Comparison of ENCODE assay signal across 26 mouse cellular contexts in the genomic region with DNA sequence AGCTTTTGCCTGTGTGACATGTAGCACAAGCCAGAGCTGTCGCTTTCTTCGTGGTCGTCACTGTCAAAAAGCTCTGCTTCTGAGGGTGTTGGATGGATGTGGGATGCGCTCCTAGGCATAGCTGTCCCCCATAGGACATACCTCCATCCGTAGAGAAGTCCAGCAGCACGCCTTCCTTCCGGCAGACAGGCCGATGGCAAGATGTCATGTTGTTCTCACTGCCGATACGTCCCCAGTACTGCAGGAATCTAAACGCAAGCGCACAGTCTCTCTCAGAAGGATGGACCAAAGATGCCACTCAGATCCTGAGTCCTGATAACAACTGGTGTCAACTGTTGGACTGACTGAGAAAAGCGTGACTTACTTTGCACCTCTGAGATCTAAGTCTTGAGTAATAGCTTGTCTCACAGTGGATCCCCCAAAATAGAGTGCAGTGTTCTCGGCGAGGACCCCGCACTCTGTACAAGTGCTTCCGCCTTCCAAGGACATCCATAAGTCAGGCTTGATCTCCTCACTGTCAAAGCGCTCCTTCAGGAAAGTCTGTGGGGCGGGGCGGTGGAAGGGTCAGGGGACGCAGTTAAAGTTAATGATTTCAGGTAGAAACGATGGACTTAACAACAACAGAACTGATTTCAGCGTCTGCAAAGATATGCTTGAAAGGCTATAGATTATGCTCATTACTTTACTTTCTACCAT. TPM values are rescaled to one million over a fixed set of nuclear protein-coding genes. Genes with fewer than 3 reads are reported as not detected.
DNase-seq lines count a peak whose midpoint lies in the region; ATAC-seq and TF ChIP-seq lines count a peak whose summit lies in the region.
"Had no signal": no experiment of that assay in that cellular context is flagged by ENCODE, and none has a peak within 500 bp of the region (broad histone marks: within the 10 kb centered on the region; RNA-seq: fewer than 3 reads in every experiment).

No protein-coding gene starts in this region.

- TF ChIP-seq EP300 in liver, postnatal 0 days (IDR thresholded peaks at IDR 0.05; ENCODE audit: low read depth): no peak

- H3K27me3 ChIP-seq in intestine, embryonic 15.5 days (replicated peaks): no peaks in the 10 kb centered on the region
- H3K27me3 ChIP-seq in intestine, postnatal 0 days (replicated peaks; ENCODE audit: control insufficient read depth, insufficient read depth, low read length): no peaks in the 10 kb centered on the region
- no peaks in the 10 kb centered on the region for H3K27me3 ChIP-seq in limb, embryonic 11.5 days (ENCODE audit: control insufficient read depth, insufficient read depth, low read length)
- H3K27me3 ChIP-seq in limb, embryonic 10.5 days (ENCODE audit: low read depth, poor library complexity, severe bottlenecking): no peaks in the 10 kb centered on the region
- no peaks in the 10 kb centered on the region for H3K27me3 ChIP-seq in intestine, embryonic 16.5 days (replicated peaks; ENCODE audit: control insufficient read depth, insufficient read depth, low read length)
- no peaks in the 10 kb centered on the region for H3K27me3 ChIP-seq in liver, postnatal 0 days (ENCODE audit: insufficient read depth, low read length)
- H3K27me3 ChIP-seq: CH12.LX; embryonic facial prominence, embryonic 12.5 days; forebrain, embryonic 13.5 days had no signal

- no peak for TF ChIP-seq CTCF in intestine, postnatal 0 days (IDR thresholded peaks at IDR 0.05; ENCODE audit: low read depth)
- no peak for TF ChIP-seq CTCF in liver, postnatal 0 days (IDR thresholded peaks at IDR 0.05; ENCODE audit: low read depth)

- H3K4me3 ChIP-seq in intestine, embryonic 15.5 days (replicated peaks): no peak overlapping the region
- H3K4me3 ChIP-seq in intestine, postnatal 0 days (ENCODE audit: low read depth, low read length): no peak overlapping the region
- H3K4me3 ChIP-seq in limb, embryonic 11.5 days (ENCODE audit: low read depth, low read length): no peak overlapping the region
- no peak overlapping the region for H3K4me3 ChIP-seq in limb, embryonic 10.5 days
- no peak overlapping the region for H3K4me3 ChIP-seq in intestine, embryonic 16.5 days (ENCODE audit: low read length)
- H3K4me3 ChIP-seq in liver, postnatal 0 days (ENCODE audit: low read depth, low read length): no peak overlapping the region
- H3K4me3 ChIP-seq: embryonic facial prominence, embryonic 10.5 days; embryonic facial prominence, embryonic 12.5 days; forebrain, embryonic 13.5 days had no signal

- ATAC-seq in frontal cortex, adult (ENCODE audit: low TSS enrichment): peak; percentile 70; the same call in 1 of the 2 replicates
- peak; percentile 61 for ATAC-seq in intestine, embryonic 15.5 days
- ATAC-seq in intestine, postnatal 0 days: no peak
- no peak for ATAC-seq in limb, embryonic 11.5 days (ENCODE audit: insufficient number of reproducible peaks, low FRiP score, low TSS enrichment, low read depth)
- ATAC-seq in intestine, embryonic 16.5 days: peak; percentile 64
- no peak for ATAC-seq in liver, postnatal 0 days
- ATAC-seq: activated CD4-positive, CD25-positive, alpha-beta regulatory T cell, adult 4 months; CD4-positive, CD25-positive, alpha-beta regulatory T cell, adult 4 months; forebrain, embryonic 13.5 days; Patski had no signal

- WGBS in intestine, embryonic 15.5 days: 76% methylated on average over 23 of the region's 23 CpGs
- WGBS in intestine, postnatal 0 days: 62% methylated on average over 23 of the region's 23 CpGs
- whole genome bisulfite sequencing in limb, embryonic 11.5 days: 81% methylated on average over 23 of the region's 23 CpGs
- 84% methylated on average over 23 of the region's 23 CpGs for WGBS in limb, embryonic 10.5 days
- 70% methylated on average over 23 of the region's 23 CpGs for WGBS in intestine, embryonic 16.5 days
- WGBS in liver, postnatal 0 days (ENCODE audit: insufficient replicate concordance): 85% methylated on average over 23 of the region's 23 CpGs

- no peak overlapping the region for H3K4me2 ChIP-seq in intestine, embryonic 15.5 days (replicated peaks)
- no peak overlapping the region for H3K4me2 ChIP-seq in intestine, postnatal 0 days (replicated peaks; ENCODE audit: low read depth)
- H3K4me2 ChIP-seq in limb, embryonic 11.5 days (ENCODE audit: low read depth, severe bottlenecking): no peak overlapping the region
- H3K4me2 ChIP-seq in intestine, embryonic 16.5 days (ENCODE audit: low read depth, low read length): no peak overlapping the region
- no peak overlapping the region for H3K4me2 ChIP-seq in liver, postnatal 0 days (ENCODE audit: low read depth, low read length)
- H3K4me2 ChIP-seq: embryonic facial prominence, embryonic 12.5 days; forebrain, embryonic 13.5 days had no signal

- no peaks in the 10 kb centered on the region for H3K4me1 ChIP-seq in intestine, embryonic 15.5 days (replicated peaks)
- no peaks in the 10 kb centered on the region for H3K4me1 ChIP-seq in intestine, postnatal 0 days (replicated peaks; ENCODE audit: control insufficient read depth, insufficient read depth, low read length)
- H3K4me1 ChIP-seq in limb, embryonic 11.5 days (ENCODE audit: control insufficient read depth, insufficient read depth, low read length): no peaks in the 10 kb centered on the region
- H3K4me1 ChIP-seq in limb, embryonic 10.5 days: peaks cover 8% of the 10 kb centered on the region; the same call in 1 of the 2 replicates
- no peaks in the 10 kb centered on the region for H3K4me1 ChIP-seq in intestine, embryonic 16.5 days (ENCODE audit: control insufficient read depth, insufficient read depth, low read length)
- no peaks in the 10 kb centered on the region for H3K4me1 ChIP-seq in liver, postnatal 0 days (ENCODE audit: insufficient read depth)
- H3K4me1 ChIP-seq: embryonic facial prominence, embryonic 10.5 days; embryonic facial prominence, embryonic 12.5 days; forebrain, embryonic 13.5 days had no signal

- H3K36me3 ChIP-seq in intestine, embryonic 15.5 days: no peaks in the 10 kb centered on the region
- no peaks in the 10 kb centered on the region for H3K36me3 ChIP-seq in intestine, postnatal 0 days (ENCODE audit: control insufficient read depth, insufficient read depth)
- H3K36me3 ChIP-seq in limb, embryonic 11.5 days (ENCODE audit: control insufficient read depth, insufficient read depth, low read length): no peaks in the 10 kb centered on the region
- H3K36me3 ChIP-seq in limb, embryonic 10.5 days: no peaks in the 10 kb centered on the region
- no peaks in the 10 kb centered on the region for H3K36me3 ChIP-seq in intestine, embryonic 16.5 days (ENCODE audit: control insufficient read depth, insufficient read depth, low read length)
- no peaks in the 10 kb centered on the region for H3K36me3 ChIP-seq in liver, postnatal 0 days (replicated peaks; ENCODE audit: insufficient read depth, low read length)
- H3K36me3 ChIP-seq: embryonic facial prominence, embryonic 10.5 days; embryonic facial prominence, embryonic 12.5 days; G1E had no signal

- H3K27ac ChIP-seq in intestine, embryonic 15.5 days: no peak overlapping the region
- H3K27ac ChIP-seq in intestine, postnatal 0 days (ENCODE audit: low read depth, low read length): no peak overlapping the region
- H3K27ac ChIP-seq in limb, embryonic 11.5 days (replicated peaks; ENCODE audit: low read depth, low read length): no peak overlapping the region
- H3K27ac ChIP-seq in limb, embryonic 10.5 days: no peak overlapping the region
- H3K27ac ChIP-seq in intestine, embryonic 16.5 days (ENCODE audit: low read length): no peak overlapping the region
- no peak overlapping the region for H3K27ac ChIP-seq in liver, postnatal 0 days (ENCODE audit: low read depth)
- H3K27ac ChIP-seq: embryonic facial prominence, embryonic 10.5 days; embryonic facial prominence, embryonic 12.5 days; forebrain, embryonic 13.5 days had no signal

- no peak overlapping the region for H3K9ac ChIP-seq in intestine, embryonic 15.5 days
- no peak overlapping the region for H3K9ac ChIP-seq in intestine, postnatal 0 days (ENCODE audit: low read depth, low read length)
- no peak overlapping the region for H3K9ac ChIP-seq in limb, embryonic 11.5 days (ENCODE audit: low read length)
- no peak overlapping the region for H3K9ac ChIP-seq in intestine, embryonic 16.5 days (ENCODE audit: low read depth, low read length)
- H3K9ac ChIP-seq in liver, postnatal 0 days (replicated peaks): no peak overlapping the region
- H3K9ac ChIP-seq: embryonic facial prominence, embryonic 12.5 days; forebrain, embryonic 13.5 days had no signal

- no peak for DNase-seq in frontal cortex, postnatal 14 days (ENCODE audit: low spot score in 2 of 2)
- DNase-seq in limb, embryonic 11.5 days (ENCODE audit: low spot score): peak; percentile 20
- no peak for DNase-seq in limb, embryonic 10.5 days (ENCODE audit: low spot score)
- DNase-seq in liver, postnatal 0 days: no peak
- DNase-seq: adrenal gland, adult 8-10 months; adrenal gland, postnatal 14 days; adrenal gland, postnatal 36 days; B cell, adult 2 months; cerebellum, adult 11-12 months; cerebellum, adult 2 months; cerebellum, adult 9-10 months; cerebellum, postnatal 10 days; cerebellum, postnatal 25 days had no signal

- no peaks in the 10 kb centered on the region for H3K9me3 ChIP-seq in intestine, embryonic 15.5 days
- no peaks in the 10 kb centered on the region for H3K9me3 ChIP-seq in intestine, postnatal 0 days (ENCODE audit: control insufficient read depth)
- no peaks in the 10 kb centered on the region for H3K9me3 ChIP-seq in limb, embryonic 11.5 days (ENCODE audit: control insufficient read depth, low read length)
- H3K9me3 ChIP-seq in limb, embryonic 10.5 days (replicated peaks): no peaks in the 10 kb centered on the region
- H3K9me3 ChIP-seq in intestine, embryonic 16.5 days (ENCODE audit: control insufficient read depth, low read length): no peaks in the 10 kb centered on the region
- H3K9me3 ChIP-seq in liver, postnatal 0 days (ENCODE audit: low read length): no peaks in the 10 kb centered on the region
- H3K9me3 ChIP-seq: embryonic facial prominence, embryonic 10.5 days; forebrain, embryonic 13.5 days had no signal

RNA-seq across cellular contexts. Expression of gene Slc26a5, which starts 47.6 kb away (rescaled TPM):
- polyA plus RNA-seq in intestine, embryonic 15.5 days (2015; fragmentation: Nextera tagmentation; extraction: Ambion mirVana): not detected in 2 replicates
- 0.07 TPM in 1 of 2 replicates, not detected in the other for polyA plus RNA-seq in intestine, postnatal 0 days (2015; fragmentation: Nextera tagmentation; extraction: Ambion mirVana)
- polyA plus RNA-seq in limb, embryonic 11.5 days (2014; fragmentation: Nextera tagmentation; extraction: Ambion mirVana): 0.06 and 0.45 TPM in 2 replicates
- polyA plus RNA-seq in limb, embryonic 10.5 days (2016; fragmentation: Nextera tagmentation; extraction: Ambion mirVana): 0.05 TPM in 1 of 2 replicates, not detected in the other
- 0.12 and 0.13 TPM in 2 replicates for polyA plus RNA-seq in intestine, embryonic 16.5 days (2015; fragmentation: Nextera tagmentation; extraction: Ambion mirVana)
- not detected in 2 replicates for polyA plus RNA-seq in liver, postnatal 0 days (2015; fragmentation: Nextera tagmentation; extraction: Ambion mirVana)
- polyA plus RNA-seq: activated CD4-positive, CD25-positive, alpha-beta regulatory T cell, adult 4 months; CD4-positive, CD25-positive, alpha-beta regulatory T cell, adult 4 months; embryonic facial prominence, embryonic 14.5 days; G1E; Patski had no signal

Comparison
In these comparisons a context has a peak if more than half of its experiments do, and no peak if none do; other contexts are left out.
1. ATAC-seq: peak in frontal cortex, adult (single experiment), intestine, embryonic 15.5 days (single experiment) and intestine, embryonic 16.5 days (single experiment); none in intestine, postnatal 0 days (single experiment), limb, embryonic 11.5 days (single experiment) and liver, postnatal 0 days (single experiment).